Mouse (Mus musculus): ENCODE data around the gene Pmepa1.

The Pmepa1 gene

GRCm38 (mm10) chr2:173275343-173276201 is 761 bp downstream of the Pmepa1 start:
- DNase-seq, result peak; percentile 72 to 78

- no peak for DNase-seq
Observed at GRCm38 (mm10) chr2:173274428-173275342, 1.6 kb downstream of the Pmepa1 start.

GRCm38 (mm10) chr2:173273885-173274284 is 2.4 kb downstream of the Pmepa1 start:
- DNase-seq, result no peak

- DNase-seq, result no peak
Observed at GRCm38 (mm10) chr2:173272354-173272900, 3.9 kb downstream of the Pmepa1 start.

- DNase-seq, result no peak
Observed at GRCm38 (mm10) chr2:173271541-173271940, 4.8 kb downstream of the Pmepa1 start.

- DNase-seq, result no peak
Observed at GRCm38 (mm10) chr2:173270601-173271248, 5.6 kb downstream of the Pmepa1 start.

- no peak for DNase-seq
Observed at GRCm38 (mm10) chr2:173270196-173270595, 6.1 kb downstream of the Pmepa1 start.

GRCm38 (mm10) chr2:173267562-173267961 is 8.8 kb downstream of the Pmepa1 start:
- no peak for DNase-seq

GRCm38 (mm10) chr2:173266349-173267112 is 9.8 kb downstream of the Pmepa1 start:
- no peak for DNase-seq

- DNase-seq, result no peak
Observed at GRCm38 (mm10) chr2:173265468-173266265, 10.7 kb downstream of the Pmepa1 start.

- DNase-seq, result peak; percentile 75 to 85
Observed at GRCm38 (mm10) chr2:173264467-173265128, 11.7 kb downstream of the Pmepa1 start.

GRCm38 (mm10) chr2:173263636-173264330 is 12.6 kb downstream of the Pmepa1 start:
- DNase-seq, result peak; percentile 54 to 76

GRCm38 (mm10) chr2:173261497-173261896 is 14.8 kb downstream of the Pmepa1 start:
- DNase-seq, result no peak

- DNase-seq, result no peak
Observed at GRCm38 (mm10) chr2:173258459-173259091, 17.8 kb downstream of the Pmepa1 start.

- DNase-seq, result peak; percentile 49 to 59
Observed at GRCm38 (mm10) chr2:173257610-173258009, 18.7 kb downstream of the Pmepa1 start.

- no peak for DNase-seq
Observed at GRCm38 (mm10) chr2:173256552-173256949, 19.8 kb downstream of the Pmepa1 start.

GRCm38 (mm10) chr2:173255810-173256551 is 20.4 kb downstream of the Pmepa1 start:
- DNase-seq, result no peak
